25 mouse cellular contexts compared by ENCODE assay signal in the genomic region with DNA sequence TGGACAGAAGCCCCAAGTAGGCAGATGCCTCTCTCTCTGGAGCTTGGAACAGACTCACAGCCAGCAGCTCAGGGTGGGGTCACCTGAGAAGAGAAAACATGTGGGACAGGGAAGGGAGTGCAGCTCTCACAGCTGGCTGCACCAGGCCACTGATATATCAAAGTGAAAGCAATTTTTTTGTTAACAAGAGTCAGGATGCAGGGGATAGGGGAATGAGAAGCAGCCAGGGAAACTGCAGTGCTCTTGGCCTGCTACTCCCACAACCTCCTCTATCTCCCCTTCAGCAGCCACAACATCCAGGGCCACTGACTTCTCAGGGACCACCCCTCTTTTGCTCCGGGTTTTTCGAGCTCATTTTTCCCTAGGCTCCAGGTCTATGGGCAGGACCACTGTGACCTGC.
DNase-seq lines count a peak whose midpoint lies in the region; ATAC-seq and TF ChIP-seq lines count a peak whose summit lies in the region.
"Had no signal": no experiment of that assay in that cellular context is flagged by ENCODE, and none has a peak within 500 bp of the region (broad histone marks: within the 10 kb centered on the region; RNA-seq: fewer than 3 reads in every experiment).

No protein-coding gene starts in this region.

- peaks cover 14% of the 10 kb centered on the region for H3K9me3 ChIP-seq in heart, embryonic 12.5 days (replicated peaks)
- H3K9me3 ChIP-seq in kidney, embryonic 15.5 days (replicated peaks): peaks cover 7% of the 10 kb centered on the region
- no peaks in the 10 kb centered on the region for H3K9me3 ChIP-seq in kidney, postnatal 0 days (replicated peaks; ENCODE audit: low read length)
- H3K9me3 ChIP-seq in midbrain, embryonic 11.5 days (ENCODE audit: control insufficient read depth, low read length): no peaks in the 10 kb centered on the region
- no peaks in the 10 kb centered on the region for H3K9me3 ChIP-seq in midbrain, embryonic 16.5 days (replicated peaks; ENCODE audit: control insufficient read depth, low read length, poor library complexity, severe bottlenecking)

- 0 out of 2 replicates have a peak, but pooled peaks cover 5% of the 10 kb centered on the region for H3K36me3 ChIP-seq in heart, embryonic 12.5 days
- H3K36me3 ChIP-seq in kidney, embryonic 15.5 days: no peaks in the 10 kb centered on the region
- H3K36me3 ChIP-seq in kidney, postnatal 0 days (ENCODE audit: insufficient read depth, low read length): no peaks in the 10 kb centered on the region
- no peaks in the 10 kb centered on the region for H3K36me3 ChIP-seq in midbrain, embryonic 11.5 days (ENCODE audit: control insufficient read depth, insufficient read depth, low read length)
- no peaks in the 10 kb centered on the region for H3K36me3 ChIP-seq in midbrain, embryonic 16.5 days (ENCODE audit: control insufficient read depth, insufficient read depth, low read length)
- H3K36me3 ChIP-seq: embryonic facial prominence, embryonic 10.5 days; embryonic facial prominence, embryonic 12.5 days; G1E had no signal

- no peak overlapping the region for H3K4me3 ChIP-seq in heart, embryonic 12.5 days
- H3K4me3 ChIP-seq in kidney, embryonic 15.5 days (replicated peaks): no peak overlapping the region
- H3K4me3 ChIP-seq in kidney, postnatal 0 days (replicated peaks; ENCODE audit: low read depth, low read length): no peak overlapping the region
- H3K4me3 ChIP-seq in midbrain, embryonic 11.5 days (ENCODE audit: low read depth, low read length): no peak overlapping the region
- H3K4me3 ChIP-seq in midbrain, embryonic 16.5 days (ENCODE audit: low read depth, low read length): no peak overlapping the region
- H3K4me3 ChIP-seq: embryonic facial prominence, embryonic 10.5 days; embryonic facial prominence, embryonic 12.5 days; forebrain, embryonic 13.5 days had no signal

- no peaks in the 10 kb centered on the region for H3K4me1 ChIP-seq in heart, embryonic 12.5 days (replicated peaks)
- H3K4me1 ChIP-seq in kidney, embryonic 15.5 days: no peaks in the 10 kb centered on the region
- H3K4me1 ChIP-seq in kidney, postnatal 0 days (replicated peaks; ENCODE audit: insufficient read depth, low read length): no peaks in the 10 kb centered on the region
- no peaks in the 10 kb centered on the region for H3K4me1 ChIP-seq in midbrain, embryonic 11.5 days (ENCODE audit: control insufficient read depth, insufficient read depth, low read length)
- no peaks in the 10 kb centered on the region for H3K4me1 ChIP-seq in midbrain, embryonic 16.5 days (ENCODE audit: control insufficient read depth, insufficient read depth, low read length)
- H3K4me1 ChIP-seq: embryonic facial prominence, embryonic 10.5 days; embryonic facial prominence, embryonic 12.5 days; forebrain, embryonic 13.5 days had no signal

- ATAC-seq in heart, embryonic 12.5 days (ENCODE audit: insufficient number of reproducible peaks, low FRiP score): no peak
- ATAC-seq in kidney, embryonic 15.5 days (replicated peaks; ENCODE audit: low FRiP score): peak; percentile 74; the same call in 1 of the 2 replicates
- 0 out of 2 replicates have a peak, but pooled peaks have one; percentile 21 for ATAC-seq in kidney, postnatal 0 days (replicated peaks; ENCODE audit: low FRiP score, low read depth)
- no peak for ATAC-seq in midbrain, embryonic 11.5 days (ENCODE audit: low FRiP score)
- ATAC-seq in midbrain, embryonic 16.5 days: no peak
- ATAC-seq: activated CD4-positive, CD25-positive, alpha-beta regulatory T cell, adult 4 months; CD4-positive, CD25-positive, alpha-beta regulatory T cell, adult 4 months; forebrain, embryonic 13.5 days; Patski had no signal

- 75% methylated on average over 2 of the region's 2 CpGs for WGBS in heart, embryonic 12.5 days
- 33% methylated on average over 2 of the region's 2 CpGs for WGBS in kidney, embryonic 15.5 days
- WGBS in kidney, postnatal 0 days: 0% methylated on average over 2 of the region's 2 CpGs
- 91% methylated on average over 2 of the region's 2 CpGs for WGBS in midbrain, embryonic 11.5 days
- WGBS in midbrain, embryonic 16.5 days: 93% methylated on average over 2 of the region's 2 CpGs

- DNase-seq in heart, adult 11 months: peak; percentile 81
- no peak for DNase-seq in kidney, adult 11 months
- DNase-seq in kidney, postnatal 0 days (ENCODE audit: low spot score): peak; percentile 54
- DNase-seq in kidney, postnatal 25 days: no peak
- peak; percentile 31 for DNase-seq in midbrain, embryonic 11.5 days (ENCODE audit: low spot score, missing footprints)
- DNase-seq: adrenal gland, adult 8-10 months; adrenal gland, postnatal 14 days; adrenal gland, postnatal 36 days; B cell, adult 2 months; cerebellum, adult 11-12 months; cerebellum, adult 2 months; cerebellum, adult 9-10 months; cerebellum, postnatal 10 days; cerebellum, postnatal 25 days had no signal

- no peaks in the 10 kb centered on the region for H3K27me3 ChIP-seq in heart, embryonic 12.5 days (replicated peaks)
- H3K27me3 ChIP-seq in kidney, embryonic 15.5 days: no peaks in the 10 kb centered on the region
- H3K27me3 ChIP-seq in kidney, postnatal 0 days (ENCODE audit: insufficient read depth, low read length): no peaks in the 10 kb centered on the region
- H3K27me3 ChIP-seq in midbrain, embryonic 11.5 days (ENCODE audit: control insufficient read depth, insufficient read depth, low read length): no peaks in the 10 kb centered on the region
- no peaks in the 10 kb centered on the region for H3K27me3 ChIP-seq in midbrain, embryonic 16.5 days (ENCODE audit: control insufficient read depth, insufficient read depth, low read depth, low read length)
- H3K27me3 ChIP-seq: CH12.LX; embryonic facial prominence, embryonic 12.5 days; forebrain, embryonic 13.5 days; Patski had no signal

- no peak overlapping the region for H3K27ac ChIP-seq in heart, embryonic 12.5 days (ENCODE audit: poor library complexity, severe bottlenecking)
- H3K27ac ChIP-seq in kidney, embryonic 15.5 days: no peak overlapping the region
- H3K27ac ChIP-seq in kidney, postnatal 0 days: no peak overlapping the region
- no peak overlapping the region for H3K27ac ChIP-seq in midbrain, embryonic 11.5 days (ENCODE audit: low read depth, low read length)
- H3K27ac ChIP-seq in midbrain, embryonic 16.5 days (ENCODE audit: low read length): no peak overlapping the region
- H3K27ac ChIP-seq: embryonic facial prominence, embryonic 10.5 days; embryonic facial prominence, embryonic 12.5 days; forebrain, embryonic 13.5 days had no signal

- TF ChIP-seq CTCF in kidney, postnatal 0 days (IDR thresholded peaks at IDR 0.05; ENCODE audit: low read depth): no peak

- H3K4me2 ChIP-seq in heart, embryonic 12.5 days: no peak overlapping the region
- H3K4me2 ChIP-seq in kidney, embryonic 15.5 days: no peak overlapping the region
- H3K4me2 ChIP-seq in kidney, postnatal 0 days (ENCODE audit: low read length): no peak overlapping the region
- no peak overlapping the region for H3K4me2 ChIP-seq in midbrain, embryonic 11.5 days
- H3K4me2 ChIP-seq in midbrain, embryonic 16.5 days (ENCODE audit: low read length): no peak overlapping the region
- H3K4me2 ChIP-seq: embryonic facial prominence, embryonic 12.5 days; forebrain, embryonic 13.5 days had no signal

- no peak overlapping the region for H3K9ac ChIP-seq in heart, embryonic 12.5 days
- H3K9ac ChIP-seq in kidney, embryonic 15.5 days: no peak overlapping the region
- no peak overlapping the region for H3K9ac ChIP-seq in kidney, postnatal 0 days (ENCODE audit: low read depth, low read length)
- no peak overlapping the region for H3K9ac ChIP-seq in midbrain, embryonic 11.5 days (ENCODE audit: low read length)
- no peak overlapping the region for H3K9ac ChIP-seq in midbrain, embryonic 16.5 days (ENCODE audit: low read depth, low read length)
- H3K9ac ChIP-seq: embryonic facial prominence, embryonic 12.5 days; forebrain, embryonic 13.5 days had no signal

Comparison
In these comparisons a context has a peak if more than half of its experiments do, and no peak if none do; other contexts are left out.
1. DNase-seq: peak in heart, adult 11 months (single experiment), kidney, postnatal 0 days (single experiment) and midbrain, embryonic 11.5 days (single experiment); none in kidney, adult 11 months (single experiment) and kidney, postnatal 25 days (0 of 2).
2. ATAC-seq: peak in kidney, embryonic 15.5 days (single experiment) and kidney, postnatal 0 days (single experiment); none in heart, embryonic 12.5 days (single experiment), midbrain, embryonic 11.5 days (single experiment) and midbrain, embryonic 16.5 days (single experiment).